Mouse (Mus musculus) ES-Bruce4 (cell line): ENCODE data around the gene Prr23a1.

Experiments
- CTCF ChIP-seq: IDR thresholded peaks from one replicate; pipeline ENCODE4 v1.8.1; 2011; ENCODE audit warnings: low read depth, low read length
- EP300 ChIP-seq: IDR thresholded peaks from 2 replicates; pipeline ENCODE4 v1.6.1; 2011; ENCODE audit warnings: low read depth, low read length; ENCODE audit not compliant: insufficient read depth
- POLR2A ChIP-seq: IDR thresholded peaks from one replicate; pipeline ENCODE4 v1.8.1; 2011; ENCODE audit warnings: low read length; ENCODE audit not compliant: insufficient read depth

- TF ChIP-seq CTCF (no peak), POLR2A (no peak), EP300 (no peak)
These were observed 12.8 kb upstream of the Prr23a1 start for GRCm38 (mm10) chr9:98829508-98829907.
